Mouse (Mus musculus) spleen, adult 2 months (tissue): ENCODE results near the gene Gm5447.

Experiments used
- CTCF ChIP-seq: fragments of 200-500 bp; IDR thresholded peaks from 2 replicates; pipeline ENCODE4 v1.5.1; 2011; ENCODE audit warnings: mild to moderate bottlenecking, inconsistent platforms; ENCODE audit not compliant: insufficient read depth, insufficient read length, insufficient replicate concordance; ENCODE audit errors: extremely low read depth
- POLR2A ChIP-seq: fragments of 200-500 bp; IDR thresholded peaks from 2 replicates; pipeline ENCODE4 v1.6.1; 2011; ENCODE audit warnings: low read depth, low read length, inconsistent platforms

DNA sequence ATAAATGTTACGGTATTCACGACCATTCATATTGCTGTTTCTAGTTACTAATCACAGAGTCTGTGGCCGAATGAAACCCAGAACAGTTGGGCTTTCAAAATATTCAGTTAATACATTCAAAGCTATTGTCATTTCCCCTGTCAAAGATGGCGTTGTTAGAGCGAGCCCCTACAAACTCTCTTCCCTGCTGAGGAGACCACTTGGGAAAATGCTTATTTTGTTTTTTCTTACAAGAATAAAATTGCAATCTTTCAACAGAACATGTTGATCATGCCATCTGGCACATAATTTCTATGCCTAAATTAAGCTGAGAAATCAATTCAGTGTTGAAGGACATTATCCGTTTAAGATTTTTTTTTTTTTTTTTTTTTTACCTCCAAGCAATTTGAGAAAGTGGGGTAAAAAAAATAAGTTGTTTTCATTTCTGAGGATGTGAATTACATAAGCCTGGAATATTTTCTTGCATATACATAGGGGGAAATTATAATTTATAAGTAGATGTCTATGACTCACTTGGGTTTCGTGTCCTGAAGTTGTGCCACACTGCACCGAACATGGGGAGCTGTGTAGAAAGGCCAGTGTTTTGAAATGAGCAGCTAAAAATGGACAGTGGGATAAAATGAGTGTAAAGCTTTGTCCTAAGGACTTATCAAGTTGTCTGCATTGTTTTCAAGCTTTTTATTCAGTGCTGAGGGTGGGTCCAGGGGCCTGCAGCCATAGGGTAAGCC, 23.7 kb downstream of the Gm5447 start:
- TF ChIP-seq POLR2A, result no peak
- no peak for TF ChIP-seq CTCF
